Mouse (Mus musculus): ENCODE data around the gene Pcdh15.

DNA sequence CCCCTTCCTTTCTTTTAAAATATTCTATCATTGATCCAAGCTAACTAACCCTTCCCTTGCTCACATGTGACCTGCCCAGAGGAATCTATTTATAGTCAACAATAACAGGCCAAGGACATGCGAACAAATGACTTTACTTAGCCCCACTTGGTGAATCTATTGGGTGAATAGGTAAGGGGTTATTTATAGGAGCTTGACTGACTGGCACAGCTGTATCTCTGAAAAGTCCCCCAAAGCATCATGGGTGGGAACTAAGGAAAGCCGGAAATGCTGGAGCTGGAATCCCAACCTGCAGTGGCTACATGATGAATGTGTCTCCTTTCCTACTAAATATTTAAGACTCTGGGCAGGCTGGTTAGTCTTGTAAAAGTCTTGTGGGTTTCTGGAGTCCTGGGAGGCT, 1121.3 kb downstream of the Pcdh15 start:
- no peak for TF ChIP-seq TAL1 (IDR thresholded peaks at IDR 0.05; ENCODE audit: low read length)
- no peak for TF ChIP-seq GATA1 (IDR thresholded peaks at IDR 0.05; ENCODE audit: low read length)
